Mouse (Mus musculus): ENCODE results near the gene Dcpp3. TPM values are rescaled to one million over a fixed set of nuclear protein-coding genes. Genes with fewer than 3 reads are reported as not detected.

The Dcpp3 gene
- total RNA-seq, 4 experiments from 2014 or later = not detected

Other genes with a start within 250 kb of the Dcpp3 start
- 100 to 1,000 TPM; 104 to 122 (median 108) TPM for gene Hcfc1r1, start 243.9 kb upstream of the Dcpp3 start, total RNA-seq (2022)
- 1 to 10 TPM; 7.0 to 8.6 (median 7.4) TPM for gene Thoc6, start 243.6 kb upstream of the Dcpp3 start, total RNA-seq (2022)
- gene Tnfrsf12a, start 240.0 kb upstream of the Dcpp3 start, total RNA-seq (2022) = 1 to 10 TPM; 6.4 to 9.8 (median 7.4) TPM
- not detected for gene Cldn6, start 238.2 kb upstream of the Dcpp3 start, total RNA-seq (2022)
- under 1 TPM in 1 of 4 experiments, not detected in 3; 0.68 TPM for gene Cldn9, start 233.4 kb upstream of the Dcpp3 start, total RNA-seq (2022)
- gene 1520401A03Rik, start 194.7 kb upstream of the Dcpp3 start, total RNA-seq (2022) = under 1 TPM; 0.16 to 0.81 (median 0.32) TPM
- 1 to 10 TPM; 4.3 to 5.2 (median 4.7) TPM for gene Pkmyt1, start 191.1 kb upstream of the Dcpp3 start, total RNA-seq (2022)
- 10 to 100 TPM; 53.1 to 56.9 (median 53.6) TPM for gene Paqr4, start 176.6 kb upstream of the Dcpp3 start, total RNA-seq (2022)
- gene Kremen2, start 171.6 kb upstream of the Dcpp3 start, total RNA-seq (2022) = 1 to 10 TPM in 1 of 4 experiments, under 1 TPM in 3; 0.51 to 1.3 (median 0.68) TPM
- gene Flywch1, start 145.9 kb upstream of the Dcpp3 start, total RNA-seq (2022) = 100 to 1,000 TPM; 324 to 395 (median 358) TPM
- 10 to 100 TPM in 2 of 4 experiments, 1 to 10 TPM in 2; 8.1 to 11.7 (median 10.1) TPM for gene Flywch2, start 131.4 kb upstream of the Dcpp3 start, total RNA-seq (2022)
- gene Srrm2, start 126.9 kb upstream of the Dcpp3 start, total RNA-seq (2022) = 100 to 1,000 TPM; 503 to 777 (median 666) TPM
- gene Elob, start 88.3 kb upstream of the Dcpp3 start, total RNA-seq (2022) = 100 to 1,000 TPM; 314 to 381 (median 345) TPM
- under 1 TPM in 1 of 4 experiments, not detected in 3; 0.38 TPM for gene Prss33, start 81.4 kb upstream of the Dcpp3 start, total RNA-seq (2022)
- gene Prss32, start 73.6 kb upstream of the Dcpp3 start, total RNA-seq (2022) = not detected
- gene Prss41, start 73.3 kb upstream of the Dcpp3 start, total RNA-seq (2022) = 1 to 10 TPM; 1.8 to 2.3 (median 2.0) TPM
- gene Prss21, start 49.4 kb upstream of the Dcpp3 start, total RNA-seq (2022) = not detected
- gene Dcpp1, start 36.6 kb upstream of the Dcpp3 start, total RNA-seq (2022) = not detected
- not detected for gene Dcpp2, start 36.6 kb upstream of the Dcpp3 start, total RNA-seq (2022)
- not detected for gene Sbp, start 24.2 kb downstream of the Dcpp3 start, total RNA-seq (2022)
- not detected for gene Sbpl, start 37.8 kb downstream of the Dcpp3 start, total RNA-seq (2022)
- under 1 TPM in 1 of 4 experiments, not detected in 3; 0.45 TPM for gene Prss30, start 63.1 kb downstream of the Dcpp3 start, total RNA-seq (2022)
- gene Prss22, start 80.6 kb downstream of the Dcpp3 start, total RNA-seq (2022) = under 1 TPM in 1 of 4 experiments, not detected in 3; 0.33 TPM
- not detected for gene Prss27, start 120.7 kb downstream of the Dcpp3 start, total RNA-seq (2022)
- 10 to 100 TPM; 24.5 to 28.2 (median 24.8) TPM for gene Kctd5, start 156.0 kb downstream of the Dcpp3 start, total RNA-seq (2022)
- gene Pdpk1, start 233.5 kb downstream of the Dcpp3 start, total RNA-seq (2022) = 100 to 1,000 TPM in 3 of 4 experiments, 10 to 100 TPM in 1; 95.3 to 124 (median 108) TPM
- gene Amdhd2, start 246.3 kb downstream of the Dcpp3 start, total RNA-seq (2022) = 10 to 100 TPM; 35.7 to 55.8 (median 40.5) TPM

Data from layer of hippocampus, adult 8-10 months (tissue).